Mouse (Mus musculus) retina, embryonic 14.5 days (tissue): Measurements from ENCODE around the gene Gm5089.
"Not testable (repeated sequence)": the region's sequence is repeated elsewhere in the genome, so short reads cannot be mapped to it uniquely, and the experiment has no call there.

Experiments used
- DNase-seq: peaks from one replicate; pipeline ENCODE4 v3.0.0-alpha.2; 2015; ENCODE audit warnings: low spot score

Gm5089 gene

GRCm38 (mm10) chr14:122463734-122464341 lies 12.9 kb upstream of the Gm5089 start:
- DNase-seq, result peak; percentile 68

GRCm38 (mm10) chr14:122463080-122463691 lies 12.3 kb upstream of the Gm5089 start:
- peak; percentile 58 for DNase-seq

DNA sequence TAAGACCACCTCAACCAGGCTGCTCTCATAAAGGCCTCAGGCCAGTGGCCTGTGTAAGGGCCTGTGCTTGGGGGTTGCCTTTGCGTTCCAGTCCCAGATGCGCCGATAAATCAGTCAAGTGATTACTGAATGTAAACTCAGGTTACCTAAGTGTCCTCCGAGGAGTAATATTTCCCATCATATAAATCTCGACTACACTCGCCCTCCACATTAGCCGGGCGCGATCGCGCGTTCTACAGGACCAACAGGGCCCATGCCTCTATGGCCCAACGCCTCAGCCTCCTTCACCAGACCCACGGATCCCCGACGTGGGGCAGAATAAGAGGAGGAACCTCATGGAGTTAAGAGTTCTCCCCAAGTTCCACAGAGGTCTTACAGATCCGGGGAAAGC lies 11.8 kb upstream of the Gm5089 start:
- peak; percentile 49 for DNase-seq

GRCm38 (mm10) chr14:122461966-122462365 lies 11.1 kb upstream of the Gm5089 start:
- peak; percentile 32 for DNase-seq

- no peak for DNase-seq
These were observed 10.6 kb upstream of the Gm5089 start for GRCm38 (mm10) chr14:122461500-122461899.

DNA sequence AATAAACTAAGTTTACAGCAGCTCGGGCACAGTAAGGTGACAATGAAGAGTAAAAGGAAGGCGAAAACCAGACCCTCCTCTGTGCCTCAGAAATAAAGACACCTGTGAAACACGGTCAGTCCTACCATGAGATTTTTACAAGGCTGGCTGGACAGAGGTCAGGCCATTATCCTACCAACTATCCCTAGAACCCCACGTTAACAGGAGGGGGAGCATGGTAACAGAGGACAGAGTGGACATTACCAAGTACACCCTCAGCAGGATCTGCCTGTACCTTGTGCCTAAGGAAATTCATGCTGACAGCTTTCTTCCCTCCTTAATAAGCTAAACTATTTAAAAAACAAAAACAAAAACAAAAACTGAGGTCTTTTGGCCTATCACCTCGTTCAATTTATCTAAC lies 9.3 kb upstream of the Gm5089 start:
- DNase-seq, result no peak

GRCm38 (mm10) chr14:122459776-122460175 lies 8.9 kb upstream of the Gm5089 start:
- DNase-seq, result no peak

DNA sequence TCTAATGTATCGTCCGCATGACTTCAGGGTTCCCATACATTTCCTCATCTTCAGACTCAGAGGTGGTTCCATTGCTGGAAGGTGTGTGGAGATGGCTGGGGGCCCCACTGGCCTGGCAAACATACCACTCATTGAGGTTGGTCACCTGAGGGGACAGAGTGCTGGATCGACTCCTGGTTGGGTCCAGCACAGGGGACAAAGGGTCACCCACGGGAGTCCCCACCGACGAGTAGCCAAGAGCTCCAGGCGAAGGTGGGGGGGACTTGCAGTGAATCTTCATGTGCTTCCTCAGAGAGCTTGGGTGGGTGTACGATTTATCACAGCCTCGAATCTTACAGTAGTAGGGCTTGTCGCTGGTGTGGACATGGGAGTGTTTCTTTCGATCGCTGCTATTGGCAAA lies 8.4 kb upstream of the Gm5089 start:
- not testable (repeated sequence) for DNase-seq

DNA sequence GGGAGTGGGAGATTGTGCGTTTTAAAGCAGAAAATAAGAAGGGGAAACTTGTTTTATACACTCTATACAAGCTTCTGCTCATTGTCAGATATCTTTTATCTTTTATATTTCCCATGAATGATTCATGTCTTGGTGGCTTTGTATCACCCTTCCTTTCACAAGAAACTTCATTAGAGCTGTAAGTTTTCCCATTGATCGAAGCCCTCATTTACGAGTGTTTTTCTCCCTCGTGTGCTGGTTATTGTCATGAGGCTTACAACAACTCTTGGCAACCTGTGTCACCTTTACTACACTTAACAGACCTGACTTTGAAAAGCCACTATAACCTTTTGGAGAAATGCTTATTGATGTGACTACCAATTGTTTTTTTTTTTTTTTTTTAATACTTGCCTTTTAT lies 4.6 kb upstream of the Gm5089 start:
- no peak for DNase-seq

GRCm38 (mm10) chr14:122454901-122455561 lies 4.1 kb upstream of the Gm5089 start:
- DNase-seq, result no peak

DNA sequence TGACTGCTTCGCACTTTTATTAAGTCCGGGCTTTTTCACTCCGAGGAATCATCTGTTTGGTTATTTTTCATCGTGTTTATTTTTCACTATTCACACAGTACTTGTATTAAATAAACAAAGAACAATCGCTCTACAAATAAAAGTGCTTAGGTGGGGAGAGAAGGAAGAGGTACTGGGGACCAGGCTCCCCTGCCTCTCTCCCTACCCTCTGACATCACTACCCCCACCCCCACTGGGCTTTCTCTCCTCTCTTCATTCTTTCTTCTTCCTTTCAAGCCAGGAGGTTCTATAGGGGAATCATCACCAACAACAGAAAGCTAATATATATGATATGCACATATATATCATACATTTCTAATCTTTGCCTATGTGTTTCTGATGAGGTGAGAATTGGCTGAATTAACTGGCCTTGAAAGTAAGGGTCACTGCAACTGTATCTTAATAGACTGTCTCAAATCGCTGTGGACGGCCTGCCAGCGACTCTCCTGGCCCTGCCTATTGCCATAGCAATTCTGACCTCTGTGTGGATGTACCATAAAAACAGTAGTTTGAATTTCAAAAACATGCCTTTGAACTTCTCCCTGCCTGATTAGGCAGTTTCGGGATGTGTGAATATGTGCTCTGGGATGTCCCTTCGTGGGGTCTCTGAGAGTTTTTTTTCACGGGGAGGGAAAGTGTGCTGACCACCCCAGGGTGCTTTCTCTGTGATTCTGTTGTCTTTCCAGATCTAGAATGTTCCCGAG lies 3.3 kb upstream of the Gm5089 start:
- peak; percentile 57 for DNase-seq

GRCm38 (mm10) chr14:122453388-122453995 lies 2.6 kb upstream of the Gm5089 start:
- peak; percentile 87 for DNase-seq

DNA sequence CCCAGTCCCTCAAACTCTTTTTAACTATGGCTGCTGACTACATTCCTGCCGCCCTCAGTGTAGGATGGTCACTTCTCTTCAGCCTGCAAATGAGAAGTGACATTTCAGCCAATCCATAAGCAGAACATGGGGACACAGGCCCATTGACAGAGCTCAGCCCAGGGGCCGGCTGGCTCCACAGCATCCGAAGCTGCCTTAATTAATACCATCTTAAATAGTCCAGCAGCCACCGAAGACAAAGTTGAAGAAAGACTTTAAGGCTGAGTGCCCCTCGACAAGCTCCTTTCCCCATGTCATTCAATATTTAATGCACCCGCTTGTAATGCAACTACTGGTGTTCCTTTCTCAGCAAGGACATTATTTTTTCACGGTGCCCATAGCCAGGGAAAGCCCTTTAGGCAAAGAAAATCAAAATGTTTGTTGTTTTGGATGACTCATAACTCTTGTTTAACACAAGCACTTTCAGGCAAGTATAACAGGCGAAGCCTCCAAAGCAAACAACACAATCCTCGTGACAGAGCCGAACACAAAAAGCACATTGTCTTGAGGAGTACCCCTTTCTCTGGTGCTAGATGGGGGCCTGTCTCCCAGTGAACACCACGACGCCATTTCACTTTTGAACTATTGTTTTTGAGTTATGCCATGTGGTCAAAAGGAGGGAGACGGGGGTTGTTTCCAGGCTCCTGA lies 1.9 kb upstream of the Gm5089 start:
- DNase-seq, result peak; percentile 78

DNA sequence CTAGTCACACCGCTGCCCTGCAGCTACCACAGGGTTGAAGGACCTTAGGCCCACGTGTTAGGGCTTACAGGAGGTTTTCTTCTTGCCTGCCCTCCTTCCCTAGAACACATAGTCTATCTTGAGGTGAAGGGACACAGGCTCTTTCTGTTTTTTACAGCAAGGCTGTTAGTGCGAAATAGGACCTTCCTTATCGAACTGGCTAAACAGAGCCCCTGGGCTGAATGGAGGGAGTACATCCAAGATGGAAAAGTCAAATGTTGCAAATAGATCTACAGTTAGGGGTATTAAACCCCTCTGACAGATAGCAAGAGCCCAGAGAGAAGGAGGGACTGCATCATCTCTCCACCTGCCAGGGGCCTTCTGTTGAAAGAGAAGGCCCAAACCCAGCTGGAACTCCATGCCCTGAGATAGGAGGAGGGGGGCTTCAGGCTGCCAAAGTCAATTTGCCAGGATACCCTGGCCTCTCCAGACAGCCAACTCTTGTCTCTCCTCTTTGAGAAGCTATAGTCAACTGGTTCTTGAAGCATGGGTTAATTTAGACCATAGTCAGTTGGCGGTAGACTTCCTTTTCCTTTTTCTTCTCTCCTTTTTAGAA lies 733 bp upstream of the Gm5089 start:
- DNase-seq, result peak; percentile 39

DNA sequence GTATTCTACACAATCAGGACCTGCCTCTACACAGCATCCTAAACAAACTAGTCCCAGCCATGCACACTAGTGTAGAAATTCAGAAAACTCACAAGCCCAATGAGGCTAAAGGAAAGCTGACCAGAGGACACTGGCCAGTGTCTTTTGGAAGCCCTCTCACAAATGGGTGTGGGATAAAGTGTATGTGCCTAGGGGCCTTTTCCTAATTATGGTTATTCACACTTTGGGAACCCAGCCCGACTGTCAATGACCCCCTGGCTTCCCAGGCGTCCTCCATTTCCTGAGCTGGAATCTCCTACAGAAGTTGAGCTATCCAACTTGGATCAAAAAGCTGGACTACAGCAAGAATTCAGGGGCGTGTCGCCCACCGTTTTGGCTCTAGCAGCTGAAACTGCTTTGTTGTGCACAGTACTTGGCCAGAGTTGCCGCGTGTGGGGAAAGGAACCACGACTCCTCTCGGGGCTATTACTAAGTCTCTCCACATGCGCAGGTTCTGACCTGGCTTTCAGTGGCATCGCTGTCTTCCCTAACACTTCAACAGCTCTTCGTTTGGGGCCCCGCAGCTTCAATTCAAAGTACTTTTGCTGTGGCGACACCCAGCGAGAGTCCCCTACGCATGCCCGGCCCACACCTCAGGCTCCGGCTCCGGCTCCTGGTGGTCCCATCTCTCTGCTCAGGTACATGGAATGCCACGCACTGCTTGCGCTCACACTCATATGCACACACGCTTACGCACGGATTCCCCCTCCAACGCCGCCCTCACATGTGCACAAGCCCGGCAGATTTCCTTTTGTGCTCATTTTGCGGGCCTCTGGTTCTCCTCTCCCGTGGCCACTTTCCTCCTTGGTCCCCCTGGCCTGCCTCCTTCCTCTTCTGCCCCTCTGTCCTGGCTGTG lies 1.1 kb downstream of the Gm5089 start:
- no peak for DNase-seq

DNA sequence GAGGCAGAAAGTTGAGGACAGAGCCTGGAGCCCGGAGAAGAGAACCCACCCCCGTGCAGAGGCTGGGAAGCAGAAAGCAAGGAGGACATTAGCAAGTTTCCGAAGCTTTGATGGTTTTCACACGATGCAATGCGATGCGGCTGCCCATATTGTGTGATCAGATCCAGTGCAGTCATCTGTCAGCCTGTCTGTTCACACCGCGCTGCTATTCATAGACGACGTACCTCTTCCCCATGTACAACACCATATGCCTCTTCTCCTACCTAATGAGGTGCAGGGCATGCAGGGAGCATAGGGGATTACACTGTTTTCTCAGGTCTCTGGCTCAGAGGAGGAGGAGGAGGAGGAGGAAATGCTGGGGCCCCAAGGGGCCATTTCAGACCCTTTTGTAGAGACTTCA lies 14.1 kb downstream of the Gm5089 start:
- no peak for DNase-seq

DNA sequence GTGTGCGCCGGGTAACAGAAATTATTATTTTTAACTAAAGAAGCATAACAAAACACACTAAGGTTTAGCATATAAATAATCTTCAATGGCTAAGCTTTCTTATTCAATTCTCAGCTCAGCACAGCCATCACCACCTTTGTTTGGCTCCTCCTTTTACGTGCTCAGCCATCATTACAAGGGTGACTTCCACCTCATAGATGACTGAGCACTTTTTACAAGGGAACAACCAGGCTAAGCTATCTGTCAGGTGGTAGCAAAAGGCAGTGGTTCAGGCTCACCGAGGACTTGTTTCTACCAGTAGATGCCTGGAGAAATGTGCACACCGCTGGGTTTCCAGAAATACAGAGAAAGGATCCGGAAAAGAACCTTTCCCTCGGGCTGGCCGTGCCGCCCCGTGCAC lies 16.9 kb downstream of the Gm5089 start:
- DNase-seq, result no peak

- no peak for DNase-seq
These were observed 18.4 kb downstream of the Gm5089 start for GRCm38 (mm10) chr14:122432558-122432957.

- no peak for DNase-seq
These were observed 23.3 kb downstream of the Gm5089 start for GRCm38 (mm10) chr14:122427654-122428053.

DNA sequence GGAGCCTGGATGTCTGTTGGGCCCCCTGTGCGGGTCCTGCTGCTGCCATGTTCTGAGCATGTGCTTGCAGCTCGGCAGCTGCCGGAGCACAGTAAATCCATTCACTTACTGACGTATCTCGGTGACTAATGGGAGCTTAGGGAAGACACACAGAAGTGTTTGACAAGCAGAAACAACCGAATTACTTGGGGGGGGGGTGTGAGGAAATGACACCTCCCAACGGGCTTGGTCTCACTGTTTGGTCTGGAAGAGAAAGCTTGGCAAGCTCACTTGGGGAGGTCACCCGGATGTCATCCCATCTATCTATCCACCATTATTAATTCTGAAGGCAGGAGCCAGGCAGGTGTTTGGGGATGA lies 23.7 kb downstream of the Gm5089 start:
- no peak for DNase-seq
